Mouse (Mus musculus) kidney, adult 11 months (tissue): Measurements from ENCODE around the gene Klf16.

Experiments
- DNase-seq: peaks from one replicate; pipeline ENCODE4 v3.0.0; 2022

The Klf16 gene

GRCm38 (mm10) chr10:80577195-80578130 is at the start of gene Klf16:
TSS of gene Klf16 (minus strand) at chr10:80577321.
- DNase-seq, result peak; percentile 97

- no peak for DNase-seq
Measured at GRCm38 (mm10) chr10:80625764-80626163, 48.6 kb upstream of the Klf16 start.

DNA sequence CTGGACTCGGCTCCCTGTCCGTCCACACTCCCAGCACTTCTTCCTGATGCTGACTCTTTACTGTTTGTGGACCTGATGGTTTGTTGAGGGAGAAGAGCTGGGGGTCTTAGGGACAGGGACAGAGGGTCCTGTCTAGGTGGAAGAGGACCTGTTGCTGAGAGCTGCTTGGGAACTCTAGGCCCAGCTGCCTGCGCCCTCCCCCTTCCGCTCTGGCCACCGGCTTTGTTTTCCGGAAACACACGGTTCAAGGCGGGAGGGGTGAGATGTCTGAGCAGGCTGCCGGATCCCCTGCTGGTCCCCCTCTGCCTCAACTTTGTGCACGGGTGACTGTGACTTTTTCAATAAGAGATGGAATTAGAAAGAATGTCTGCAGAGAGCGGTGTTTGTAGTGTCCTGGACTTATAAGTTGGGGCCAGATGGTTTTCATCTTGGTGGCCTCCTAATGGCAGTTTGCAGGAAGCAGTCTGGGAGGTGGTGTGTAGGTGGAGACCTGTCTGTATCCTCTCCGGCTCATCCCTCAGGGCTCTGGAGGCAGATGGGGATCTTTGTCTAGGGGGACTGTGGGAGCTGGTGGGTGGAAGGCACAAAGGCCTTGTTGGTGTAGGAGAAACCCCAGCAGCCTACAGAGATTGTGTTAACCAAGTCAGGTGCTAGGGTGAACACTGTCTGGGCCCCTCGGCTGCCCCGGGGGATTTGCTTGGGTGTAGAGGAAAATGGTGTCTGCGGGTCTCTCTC is 46.5 kb upstream of the Klf16 start:
- DNase-seq, result peak; percentile 66

- peak; percentile 64 for DNase-seq
Measured at GRCm38 (mm10) chr10:80622661-80623456, 45.7 kb upstream of the Klf16 start, which contains the start of gene Csnk1g2. TSS of gene Csnk1g2 (plus strand) at chr10:80622838.

- DNase-seq, result peak; percentile 100
Measured at GRCm38 (mm10) chr10:80621940-80622660, 45.0 kb upstream of the Klf16 start.

GRCm38 (mm10) chr10:80621690-80621939 is 44.5 kb upstream of the Klf16 start:
- no peak for DNase-seq

DNA sequence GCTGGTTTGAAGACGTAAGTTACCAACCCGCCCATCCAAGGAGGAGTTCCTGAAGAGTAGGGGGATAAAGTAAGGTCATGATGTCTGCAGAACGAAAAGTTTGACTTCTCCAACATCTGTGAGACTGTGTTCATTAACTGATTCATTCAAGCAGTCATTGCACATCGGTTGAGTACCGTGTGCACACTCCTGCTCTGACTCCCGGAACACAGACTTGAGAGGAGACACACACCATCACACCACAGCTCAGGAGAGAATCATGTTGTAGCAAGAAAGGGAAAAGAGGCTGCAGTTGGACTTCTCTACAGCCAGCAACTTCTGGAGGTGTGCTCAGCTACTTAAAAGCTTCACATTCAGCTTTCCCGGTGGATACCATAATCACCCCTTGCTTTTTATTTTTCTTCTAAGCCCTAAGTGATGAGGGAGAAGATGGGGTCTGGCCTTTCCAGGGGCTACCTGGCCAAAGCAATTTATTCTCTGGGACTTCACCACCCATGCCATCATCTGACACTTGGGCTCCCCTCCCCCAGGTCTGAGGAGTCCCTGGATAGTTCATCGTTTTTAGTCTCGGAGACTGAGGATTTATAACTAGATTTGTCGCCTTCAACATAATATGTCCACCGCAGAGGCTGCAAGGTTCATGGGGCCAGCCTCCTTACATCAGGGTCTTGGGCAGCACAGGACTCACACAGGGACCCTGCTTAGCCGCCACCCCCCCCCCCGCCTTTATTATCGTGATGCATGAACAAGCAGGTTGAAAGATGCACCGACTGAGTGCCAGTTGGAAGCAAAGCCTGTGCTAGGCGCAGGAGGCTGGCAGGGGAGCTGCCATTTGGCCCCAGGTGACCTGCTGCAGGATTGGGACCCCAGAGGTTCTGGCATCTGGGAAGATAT is 43.9 kb upstream of the Klf16 start:
- DNase-seq, result peak; percentile 44

DNA sequence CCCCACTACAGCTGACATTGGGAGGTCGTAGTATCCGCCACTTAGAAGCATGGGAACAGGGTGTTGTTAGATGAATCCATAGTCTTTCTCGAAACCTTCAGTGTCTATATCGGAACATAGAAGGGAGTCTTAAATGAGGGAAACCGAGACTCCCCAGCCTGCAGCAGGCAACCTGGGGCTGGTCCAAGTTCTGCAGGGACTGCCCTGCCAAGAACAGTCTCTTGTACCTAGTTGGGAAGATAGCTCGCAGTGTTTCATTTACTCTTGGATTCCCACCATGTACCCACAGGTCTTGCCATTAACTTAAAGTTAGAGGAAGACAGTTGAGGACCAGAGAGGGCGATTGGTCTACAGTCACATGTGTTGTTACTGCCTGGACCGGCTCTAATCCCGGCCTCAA is 43.2 kb upstream of the Klf16 start:
- DNase-seq, result no peak

DNA sequence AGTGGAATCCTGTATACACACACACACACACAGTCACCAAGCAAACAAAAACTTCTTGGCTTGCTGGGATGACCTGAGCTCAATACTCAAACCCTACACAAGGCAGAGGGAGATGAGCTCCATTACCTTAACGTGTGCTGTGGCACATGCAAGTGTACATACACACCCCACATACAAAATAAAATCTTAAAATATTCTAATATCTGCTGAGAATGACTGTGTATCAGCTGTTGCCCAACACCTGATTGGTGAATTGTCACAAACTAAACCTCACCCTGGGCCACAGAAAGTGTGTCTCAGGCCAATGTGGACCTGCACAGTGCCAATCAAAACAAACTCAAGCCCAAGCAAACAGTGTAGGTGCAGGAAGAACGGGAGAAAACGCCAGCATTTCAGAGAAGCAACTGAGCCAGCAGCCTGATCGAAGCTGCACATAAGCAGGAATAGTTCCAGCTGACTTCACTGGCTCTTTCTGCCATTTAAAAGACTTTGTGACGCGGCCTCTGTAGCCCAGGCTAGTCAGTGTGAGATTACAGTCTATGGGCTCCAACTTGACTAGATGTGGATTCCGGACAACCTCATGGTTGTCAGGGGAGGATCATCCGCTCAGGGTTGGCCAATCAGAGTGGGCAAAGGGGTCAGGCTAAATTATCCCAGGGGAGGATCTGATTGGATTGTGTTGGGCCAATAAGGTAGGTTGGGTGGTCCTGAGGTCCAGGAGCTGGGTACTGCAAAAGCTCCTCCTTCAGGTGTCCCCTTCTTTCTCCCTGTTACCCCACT is 42.5 kb upstream of the Klf16 start:
- no peak for DNase-seq

GRCm38 (mm10) chr10:80618181-80618580 is 41.1 kb upstream of the Klf16 start:
- peak; percentile 66 for DNase-seq

DNA sequence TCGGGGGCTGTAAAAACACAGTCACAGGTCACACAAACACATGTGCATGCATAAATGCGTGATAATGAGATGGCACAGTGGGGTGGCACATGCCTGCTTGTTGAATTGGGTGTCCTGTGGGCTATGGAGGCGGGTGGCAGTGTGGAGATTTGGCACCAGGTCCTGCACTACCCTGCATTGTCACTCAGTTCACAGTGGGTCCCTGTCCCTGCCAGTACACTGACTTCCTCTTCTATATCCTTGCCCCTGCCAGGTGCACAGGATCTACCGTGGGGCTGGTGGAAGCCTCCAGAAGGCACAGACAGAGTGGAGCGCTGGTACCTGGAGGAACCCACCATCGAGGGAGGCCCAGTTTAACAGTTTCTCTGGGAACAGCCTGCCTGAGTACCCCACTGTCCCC is 37.2 kb upstream of the Klf16 start:
- peak; percentile 49 for DNase-seq

GRCm38 (mm10) chr10:80613821-80614220 is 36.7 kb upstream of the Klf16 start:
- DNase-seq, result no peak

GRCm38 (mm10) chr10:80611905-80612304 is 34.8 kb upstream of the Klf16 start:
- DNase-seq, result no peak

GRCm38 (mm10) chr10:80611024-80611423 is 33.9 kb upstream of the Klf16 start:
- DNase-seq, result no peak

GRCm38 (mm10) chr10:80610116-80610785 is 33.1 kb upstream of the Klf16 start:
- no peak for DNase-seq

DNA sequence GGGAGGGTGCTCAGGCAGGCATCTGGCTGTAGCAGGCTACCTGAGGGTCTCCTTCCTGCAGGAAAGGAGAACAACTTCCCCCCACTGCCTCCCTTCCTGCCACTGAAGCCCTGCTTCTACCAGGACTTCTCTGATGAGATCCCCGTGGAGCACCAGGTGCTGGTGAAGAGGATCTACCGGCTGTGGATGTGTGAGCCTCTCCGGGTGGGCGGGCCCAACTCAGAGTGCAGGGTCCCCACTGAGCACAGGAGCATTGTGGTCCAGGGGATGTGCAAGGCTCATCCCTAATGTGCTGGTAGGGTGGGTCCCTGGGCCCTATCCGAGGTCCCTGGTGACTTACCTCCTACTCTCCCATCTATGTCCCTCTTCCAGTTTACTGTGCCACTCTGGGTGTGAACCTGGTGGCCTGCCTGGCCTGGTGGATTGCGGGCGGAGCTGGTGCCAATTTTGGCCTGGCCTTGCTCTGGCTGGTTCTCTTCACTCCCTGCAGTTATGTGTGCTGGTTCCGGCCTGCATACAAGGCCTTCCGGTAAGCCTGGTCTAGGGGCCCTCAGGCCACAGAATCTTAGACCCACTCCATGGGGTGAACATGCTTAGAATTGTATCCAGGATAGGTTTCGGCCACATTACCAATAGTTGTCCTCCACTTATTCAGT is 32.3 kb upstream of the Klf16 start:
- DNase-seq, result no peak

- no peak for DNase-seq
Measured at GRCm38 (mm10) chr10:80608435-80608834, 31.3 kb upstream of the Klf16 start.

GRCm38 (mm10) chr10:80606737-80607350 is 29.7 kb upstream of the Klf16 start:
- no peak for DNase-seq

- DNase-seq, result no peak
Measured at GRCm38 (mm10) chr10:80606306-80606705, 29.2 kb upstream of the Klf16 start.
